Mouse (Mus musculus): ENCODE results near the gene Ffar1.
"Not testable (repeated sequence)": the region's sequence is repeated elsewhere in the genome, so short reads cannot be mapped to it uniquely, and the experiment has no call there.

Gene Ffar1

GRCm38 (mm10) chr7:30847934-30848333 lies 13.4 kb downstream of the Ffar1 start:
- no peak for DNase-seq (ENCODE audit: low spot score)

GRCm38 (mm10) chr7:30847386-30847785 lies 14.0 kb downstream of the Ffar1 start:
- no peak for DNase-seq (ENCODE audit: low spot score)

GRCm38 (mm10) chr7:30846505-30847053 lies 14.8 kb downstream of the Ffar1 start:
- no peak for DNase-seq (ENCODE audit: low spot score)

- DNase-seq (ENCODE audit: low spot score), result no peak
Measured at GRCm38 (mm10) chr7:30844676-30845297, 16.6 kb downstream of the Ffar1 start.

- DNase-seq (ENCODE audit: low spot score), result peak; percentile 14
Measured at GRCm38 (mm10) chr7:30842092-30842491, 19.3 kb downstream of the Ffar1 start.

- no peak for DNase-seq (ENCODE audit: low spot score)
Measured at GRCm38 (mm10) chr7:30841379-30841778, 20.0 kb downstream of the Ffar1 start.

- DNase-seq (ENCODE audit: low spot score), result no peak
Measured at GRCm38 (mm10) chr7:30840306-30840705, 21.1 kb downstream of the Ffar1 start.

GRCm38 (mm10) chr7:30837277-30837676 lies 24.1 kb downstream of the Ffar1 start:
- no peak for DNase-seq (ENCODE audit: low spot score)

GRCm38 (mm10) chr7:30832684-30833083 lies 28.7 kb downstream of the Ffar1 start:
- not testable (repeated sequence) for DNase-seq (ENCODE audit: low spot score)

GRCm38 (mm10) chr7:30832261-30832660 lies 29.1 kb downstream of the Ffar1 start:
- no peak for DNase-seq (ENCODE audit: low spot score)

GRCm38 (mm10) chr7:30829428-30829827 lies 31.9 kb downstream of the Ffar1 start:
- no peak for DNase-seq (ENCODE audit: low spot score)

- not testable (repeated sequence) for DNase-seq (ENCODE audit: low spot score)
Measured at GRCm38 (mm10) chr7:30828871-30829270, 32.5 kb downstream of the Ffar1 start.

- DNase-seq (ENCODE audit: low spot score), result no peak
Measured at GRCm38 (mm10) chr7:30826660-30827059, 34.7 kb downstream of the Ffar1 start.

GRCm38 (mm10) chr7:30824306-30824705 lies 37.1 kb downstream of the Ffar1 start:
- DNase-seq (ENCODE audit: low spot score), result no peak

- DNase-seq (ENCODE audit: low spot score), result no peak
Measured at GRCm38 (mm10) chr7:30823675-30824074, 37.7 kb downstream of the Ffar1 start, which contains the start of gene Ffar2. Gene Ffar2, minus strand, starts transcription at chr7:30823775.

GRCm38 (mm10) chr7:30821532-30821931 lies 39.8 kb downstream of the Ffar1 start:
- DNase-seq (ENCODE audit: low spot score), result no peak

- no peak for DNase-seq (ENCODE audit: low spot score)
Measured at GRCm38 (mm10) chr7:30820854-30821445, 40.4 kb downstream of the Ffar1 start.

- DNase-seq (ENCODE audit: low spot score), result no peak
Measured at GRCm38 (mm10) chr7:30820131-30820530, 41.2 kb downstream of the Ffar1 start.

GRCm38 (mm10) chr7:30812291-30812807 lies 49.0 kb downstream of the Ffar1 start:
- peak; percentile 18 for DNase-seq (ENCODE audit: low spot score)

- peak; percentile 13 for DNase-seq (ENCODE audit: low spot score)
Measured at GRCm38 (mm10) chr7:30811757-30812290, 49.5 kb downstream of the Ffar1 start.

GRCm38 (mm10) chr7:30810319-30810718 lies 51.0 kb downstream of the Ffar1 start:
- no peak for DNase-seq (ENCODE audit: low spot score)

All from lung, postnatal 25 days (tissue).